Mouse (Mus musculus): ENCODE data around the gene Gpbar1. TPM values are rescaled to one million over a fixed set of nuclear protein-coding genes. Genes with fewer than 3 reads are reported as not detected.

Gene Gpbar1
- polyA plus RNA-seq, 1 experiment from 2014 or later, result not detected

GRCm38 (mm10) chr1:74303509-74304338, 25.4 kb downstream of the Gpbar1 start:
- H3K4me1 ChIP-seq (replicated peaks; ENCODE audit: control insufficient read depth, insufficient read depth, low read length), result no peaks in the 10 kb centered on the region; the same call in 1 of the 2 replicates
- no peaks in the 10 kb centered on the region for H3K9me3 ChIP-seq (ENCODE audit: control insufficient read depth, low read length)
- WGBS, result 1% methylated on average over 56 of the region's 56 CpGs
- H3K27ac ChIP-seq (ENCODE audit: low read depth, low read length), result no peak overlapping the region
- ATAC-seq (replicated peaks; ENCODE audit: low FRiP score), result peak; percentile 70
- DNase-seq (ENCODE audit: low spot score), result peak; percentile 77
- 0 out of 2 replicates have a peak, but pooled peaks cover 2% of the 10 kb centered on the region for H3K27me3 ChIP-seq (ENCODE audit: control insufficient read depth, insufficient read depth, low read length)
- H3K36me3 ChIP-seq (ENCODE audit: control insufficient read depth, insufficient read depth, low read length), result no peaks in the 10 kb centered on the region
- H3K9ac ChIP-seq (ENCODE audit: low read length), result peak overlapping the region; percentile 59
- peak overlapping the region; percentile 47 for H3K4me3 ChIP-seq (ENCODE audit: low read depth, low read length)
- H3K4me2 ChIP-seq (ENCODE audit: low read depth, low read length, severe bottlenecking), result peak overlapping the region; percentile 93

- no peak for DNase-seq (ENCODE audit: low spot score)
These were observed 26.0 kb downstream of the Gpbar1 start for GRCm38 (mm10) chr1:74304339-74304790.

GRCm38 (mm10) chr1:74304946-74305345, 26.6 kb downstream of the Gpbar1 start:
- no peak overlapping the region for H3K9ac ChIP-seq (ENCODE audit: low read length)
- ATAC-seq (replicated peaks; ENCODE audit: low FRiP score) (no peak), DNase-seq (ENCODE audit: low spot score) (no peak)
- H3K4me1 ChIP-seq (replicated peaks; ENCODE audit: control insufficient read depth, insufficient read depth, low read length), result no peaks in the 10 kb centered on the region; the same call in 1 of the 2 replicates
- H3K9me3 ChIP-seq (ENCODE audit: control insufficient read depth, low read length), result no peaks in the 10 kb centered on the region
- no peak overlapping the region for H3K27ac ChIP-seq (ENCODE audit: low read depth, low read length)
- no peak overlapping the region for H3K4me2 ChIP-seq (ENCODE audit: low read depth, low read length, severe bottlenecking)
- 86% methylated on average over 4 of the region's 4 CpGs for WGBS
- H3K27me3 ChIP-seq (ENCODE audit: control insufficient read depth, insufficient read depth, low read length), result 0 out of 2 replicates have a peak, but pooled peaks cover 2% of the 10 kb centered on the region
- no peak overlapping the region for H3K4me3 ChIP-seq (ENCODE audit: low read depth, low read length)
- H3K36me3 ChIP-seq (ENCODE audit: control insufficient read depth, insufficient read depth, low read length), result no peaks in the 10 kb centered on the region

More at GRCm38 (mm10) chr1:74304339-74304790, 26.0 kb downstream of the Gpbar1 start:
- Histone ChIP-seq H3K4me1 (replicated peaks; ENCODE audit: control insufficient read depth, insufficient read depth, low read length) (no peaks in the 10 kb centered on the region; the same call in 1 of the 2 replicates), H3K27ac (ENCODE audit: low read depth, low read length) (no peak overlapping the region), H3K4me2 (ENCODE audit: low read depth, low read length, severe bottlenecking) (peak overlapping the region; percentile 93), H3K36me3 (ENCODE audit: control insufficient read depth, insufficient read depth, low read length) (no peaks in the 10 kb centered on the region), H3K9ac (ENCODE audit: low read length) (peak overlapping the region; percentile 59), H3K9me3 (ENCODE audit: control insufficient read depth, low read length) (no peaks in the 10 kb centered on the region), H3K4me3 (ENCODE audit: low read depth, low read length) (peak overlapping the region; percentile 47), H3K27me3 (ENCODE audit: control insufficient read depth, insufficient read depth, low read length) (0 out of 2 replicates have a peak, but pooled peaks cover 2% of the 10 kb centered on the region)
- ATAC-seq (replicated peaks; ENCODE audit: low FRiP score), result no peak
- WGBS, result 8% methylated on average over 12 of the region's 12 CpGs

- Histone ChIP-seq H3K4me3 (ENCODE audit: low read depth, low read length) (no peak within 1 kb of the TSS), H3K27ac (ENCODE audit: low read depth, low read length) (no peak within 1 kb of the TSS), H3K27me3 (ENCODE audit: control insufficient read depth, insufficient read depth, low read length) (0 out of 2 replicates have a peak, but pooled peaks cover 2% of the 10 kb centered on the region), H3K4me1 (replicated peaks; ENCODE audit: control insufficient read depth, insufficient read depth, low read length) (no peaks in the 10 kb centered on the region; the same call in 1 of the 2 replicates), H3K9me3 (ENCODE audit: control insufficient read depth, low read length) (no peaks in the 10 kb centered on the region), H3K36me3 (ENCODE audit: control insufficient read depth, insufficient read depth, low read length) (no peaks in the 10 kb centered on the region), H3K9ac (ENCODE audit: low read length) (no peak within 1 kb of the TSS), H3K4me2 (ENCODE audit: low read depth, low read length, severe bottlenecking) (peak within 1 kb of the TSS; percentile 93)
- no peak for DNase-seq (ENCODE audit: low spot score)
- WGBS, result 85% methylated on average over 2 of the region's 2 CpGs
- no peak for ATAC-seq (replicated peaks; ENCODE audit: low FRiP score)
These were observed 27.2 kb downstream of the Gpbar1 start, which contains the start of gene Tmbim1 for GRCm38 (mm10) chr1:74305522-74305921. Tmbim1 (minus strand) TSS chr1:74305622.

- ATAC-seq (replicated peaks; ENCODE audit: low FRiP score) (no peak), DNase-seq (ENCODE audit: low spot score) (no peak)
- Histone ChIP-seq H3K4me1 (replicated peaks; ENCODE audit: control insufficient read depth, insufficient read depth, low read length) (no peaks in the 10 kb centered on the region; the same call in 1 of the 2 replicates), H3K9ac (ENCODE audit: low read length) (no peak overlapping the region), H3K36me3 (ENCODE audit: control insufficient read depth, insufficient read depth, low read length) (no peaks in the 10 kb centered on the region), H3K27me3 (ENCODE audit: control insufficient read depth, insufficient read depth, low read length) (0 out of 2 replicates have a peak, but pooled peaks cover 2% of the 10 kb centered on the region), H3K9me3 (ENCODE audit: control insufficient read depth, low read length) (no peaks in the 10 kb centered on the region), H3K4me2 (ENCODE audit: low read depth, low read length, severe bottlenecking) (no peak overlapping the region), H3K27ac (ENCODE audit: low read depth, low read length) (no peak overlapping the region), H3K4me3 (ENCODE audit: low read depth, low read length) (no peak overlapping the region)
- WGBS, result 88% methylated on average over 1 of the region's 1 CpGs
These were observed 28.8 kb downstream of the Gpbar1 start for GRCm38 (mm10) chr1:74307146-74307545.

GRCm38 (mm10) chr1:74308001-74308964, 29.9 kb downstream of the Gpbar1 start:
- H3K9me3 ChIP-seq (ENCODE audit: control insufficient read depth, low read length), result no peaks in the 10 kb centered on the region
- DNase-seq (ENCODE audit: low spot score) (no peak), ATAC-seq (replicated peaks; ENCODE audit: low FRiP score) (no peak)
- H3K36me3 ChIP-seq (ENCODE audit: control insufficient read depth, insufficient read depth, low read length), result no peaks in the 10 kb centered on the region
- H3K4me2 ChIP-seq (ENCODE audit: low read depth, low read length, severe bottlenecking), result no peak overlapping the region
- H3K9ac ChIP-seq (ENCODE audit: low read length), result no peak overlapping the region
- H3K4me3 ChIP-seq (ENCODE audit: low read depth, low read length), result no peak overlapping the region
- H3K27ac ChIP-seq (ENCODE audit: low read depth, low read length), result no peak overlapping the region
- H3K4me1 ChIP-seq (replicated peaks; ENCODE audit: control insufficient read depth, insufficient read depth, low read length), result no peaks in the 10 kb centered on the region; the same call in 1 of the 2 replicates
- H3K27me3 ChIP-seq (ENCODE audit: control insufficient read depth, insufficient read depth, low read length), result 0 out of 2 replicates have a peak, but pooled peaks cover 2% of the 10 kb centered on the region
- 79% methylated on average over 10 of the region's 10 CpGs for WGBS

GRCm38 (mm10) chr1:74309767-74310166, 31.4 kb downstream of the Gpbar1 start:
- Histone ChIP-seq H3K4me3 (ENCODE audit: low read depth, low read length) (no peak overlapping the region), H3K36me3 (ENCODE audit: control insufficient read depth, insufficient read depth, low read length) (no peaks in the 10 kb centered on the region), H3K9ac (ENCODE audit: low read length) (no peak overlapping the region), H3K27me3 (ENCODE audit: control insufficient read depth, insufficient read depth, low read length) (no peaks in the 10 kb centered on the region), H3K4me1 (replicated peaks; ENCODE audit: control insufficient read depth, insufficient read depth, low read length) (no peaks in the 10 kb centered on the region), H3K27ac (ENCODE audit: low read depth, low read length) (no peak overlapping the region), H3K4me2 (ENCODE audit: low read depth, low read length, severe bottlenecking) (no peak overlapping the region), H3K9me3 (ENCODE audit: control insufficient read depth, low read length) (no peaks in the 10 kb centered on the region)
- ATAC-seq (replicated peaks; ENCODE audit: low FRiP score) (no peak), DNase-seq (ENCODE audit: low spot score) (no peak)
- WGBS, result 70% methylated on average over 3 of the region's 3 CpGs

- Histone ChIP-seq H3K36me3 (ENCODE audit: control insufficient read depth, insufficient read depth, low read length) (no peaks in the 10 kb centered on the region), H3K4me2 (ENCODE audit: low read depth, low read length, severe bottlenecking) (no peak overlapping the region), H3K27ac (ENCODE audit: low read depth, low read length) (no peak overlapping the region), H3K4me1 (replicated peaks; ENCODE audit: control insufficient read depth, insufficient read depth, low read length) (no peaks in the 10 kb centered on the region), H3K4me3 (ENCODE audit: low read depth, low read length) (no peak overlapping the region), H3K9ac (ENCODE audit: low read length) (no peak overlapping the region), H3K9me3 (ENCODE audit: control insufficient read depth, low read length) (no peaks in the 10 kb centered on the region), H3K27me3 (ENCODE audit: control insufficient read depth, insufficient read depth, low read length) (no peaks in the 10 kb centered on the region)
- ATAC-seq (replicated peaks; ENCODE audit: low FRiP score) (no peak), DNase-seq (ENCODE audit: low spot score) (no peak)
- WGBS, result 6% methylated on average over 3 of the region's 3 CpGs
These were observed 34.8 kb downstream of the Gpbar1 start for GRCm38 (mm10) chr1:74313049-74313692.

Measured in forebrain, embryonic 11.5 days (tissue).